Mouse (Mus musculus) kidney, adult 18-20 months (tissue): ENCODE data around the gene Clec2d.
"Not testable (repeated sequence)": the region's sequence is repeated elsewhere in the genome, so short reads cannot be mapped to it uniquely, and the experiment has no call there.

Experiments used
- DNase-seq: peaks from one replicate; pipeline ENCODE4 v3.0.0; 2021

Clec2d gene

DNA sequence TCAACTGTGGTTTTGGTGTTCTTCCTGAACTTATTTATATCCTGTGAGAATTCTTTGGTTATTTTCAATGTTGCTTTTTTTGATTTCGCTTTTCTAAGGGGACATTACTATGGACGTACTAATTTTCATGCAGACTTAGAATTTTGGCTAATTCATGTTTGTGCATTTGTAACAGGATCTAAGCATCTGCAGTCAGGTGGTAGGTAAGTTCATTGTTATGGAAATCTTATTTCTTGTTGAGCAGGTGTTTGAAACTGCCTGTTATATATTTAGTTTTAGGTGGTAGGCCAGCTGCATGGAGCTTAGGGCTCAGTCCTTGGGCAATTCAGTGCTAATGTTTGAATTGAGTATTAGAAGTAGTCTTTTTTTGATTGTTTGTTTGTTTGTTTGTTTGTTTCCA lies 13.0 kb downstream of the Clec2d start:
- DNase-seq, result no peak

DNA sequence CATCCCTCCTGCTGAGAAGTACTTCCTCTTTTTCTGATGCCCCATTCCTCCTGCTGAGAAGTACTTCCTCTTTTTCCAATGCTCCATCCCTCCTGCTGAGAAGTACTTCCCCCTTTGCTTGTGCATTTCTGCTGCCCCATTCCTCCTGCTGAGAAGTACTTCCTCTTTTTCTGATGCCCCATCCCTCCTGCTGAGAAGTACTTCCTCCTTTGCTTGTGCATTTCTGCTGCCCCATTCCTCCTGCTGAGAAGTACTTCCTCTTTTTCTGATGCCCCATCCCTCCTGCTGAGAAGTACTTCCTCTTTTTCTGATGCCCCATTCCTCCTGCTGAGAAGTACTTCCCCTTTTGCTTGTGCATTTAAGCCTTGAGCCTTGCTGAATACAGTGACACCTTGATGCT lies 19.7 kb downstream of the Clec2d start:
- not testable (repeated sequence) for DNase-seq

DNA sequence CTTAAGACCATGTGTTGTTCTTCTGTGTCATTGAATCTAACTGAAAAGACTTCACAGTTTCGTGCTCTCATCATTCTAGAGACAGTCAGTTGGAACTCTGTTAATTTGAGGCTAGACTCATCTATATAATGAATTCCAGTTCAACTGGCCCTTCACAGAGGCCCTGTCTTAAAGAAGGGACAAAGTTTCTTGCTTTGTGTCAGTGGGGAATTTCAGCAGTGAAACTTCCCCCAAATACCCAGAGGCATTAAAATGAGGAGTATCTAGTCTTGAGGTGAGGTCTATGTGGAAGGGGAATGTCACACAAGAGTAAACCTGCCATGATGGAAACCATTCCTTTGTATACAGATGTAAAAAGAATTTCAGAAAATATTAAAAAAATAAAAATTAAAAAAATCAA lies 21.9 kb downstream of the Clec2d start:
- DNase-seq, result no peak

DNA sequence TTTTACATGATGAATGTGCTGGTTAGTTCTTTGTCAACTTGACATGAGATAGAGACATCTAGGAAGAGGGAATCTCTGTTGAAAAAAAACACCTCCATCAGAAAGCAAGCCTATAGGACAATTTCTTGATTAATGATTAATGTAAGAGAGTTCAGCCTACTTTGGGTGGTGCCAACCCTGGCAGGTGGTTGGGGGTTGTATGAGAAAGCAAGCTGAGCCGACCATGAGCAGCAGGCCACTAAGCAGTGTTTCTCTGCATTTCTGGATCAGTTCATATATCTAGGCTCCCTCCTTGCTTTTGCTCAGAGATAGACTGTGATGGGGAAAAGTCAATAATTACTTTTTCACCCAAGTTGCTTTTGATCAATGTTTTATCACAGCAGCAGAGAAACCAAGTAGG lies 23.9 kb downstream of the Clec2d start:
- DNase-seq, result no peak

DNA sequence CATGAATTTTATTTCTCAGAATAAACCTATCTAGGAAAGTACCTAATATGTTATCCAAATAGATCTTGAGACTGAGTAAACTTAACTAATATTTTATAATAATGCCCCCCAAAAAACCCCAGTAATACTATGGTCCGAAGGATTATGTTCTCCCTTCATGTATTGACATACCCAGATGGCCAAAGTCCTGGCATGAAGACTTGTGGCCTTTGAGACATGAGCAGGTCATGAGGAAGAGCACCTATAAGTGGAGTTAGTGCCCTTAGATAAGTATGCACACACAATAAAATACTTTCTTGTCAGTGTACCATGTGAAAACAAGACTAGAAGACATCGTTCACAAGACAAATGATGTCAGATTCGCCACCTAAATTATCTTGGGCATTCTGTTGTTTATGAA lies 24.4 kb downstream of the Clec2d start:
- no peak for DNase-seq

DNA sequence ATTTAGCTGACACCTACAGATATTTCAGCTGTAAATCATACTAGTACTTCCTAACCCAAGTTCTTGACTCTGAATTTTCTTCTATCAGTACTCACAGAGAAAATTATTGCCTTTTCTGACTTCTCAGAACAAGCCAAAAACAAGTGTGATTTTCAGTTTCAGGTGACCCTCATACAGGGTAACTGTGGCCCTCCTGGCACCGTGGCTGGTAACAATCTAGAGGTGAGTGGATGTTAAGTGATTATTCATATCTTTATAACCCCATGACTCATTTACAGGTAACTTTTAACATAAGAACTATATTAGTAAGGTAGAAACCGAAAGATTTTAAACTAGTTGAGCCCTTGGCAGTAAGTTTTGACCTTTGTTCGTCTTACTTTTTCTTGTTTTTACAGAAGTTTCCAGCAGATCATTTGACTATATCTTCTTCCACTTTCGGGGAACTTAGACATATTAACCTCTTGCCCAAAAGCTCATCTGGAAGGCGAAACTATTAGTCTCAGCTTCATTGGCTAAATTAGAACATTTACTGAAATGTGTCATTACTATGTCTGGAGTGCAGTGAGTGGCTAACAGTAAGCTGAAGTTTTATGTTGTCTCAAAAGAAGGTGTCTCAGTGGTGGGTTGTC lies 28.6 kb downstream of the Clec2d start:
- DNase-seq, result no peak

DNA sequence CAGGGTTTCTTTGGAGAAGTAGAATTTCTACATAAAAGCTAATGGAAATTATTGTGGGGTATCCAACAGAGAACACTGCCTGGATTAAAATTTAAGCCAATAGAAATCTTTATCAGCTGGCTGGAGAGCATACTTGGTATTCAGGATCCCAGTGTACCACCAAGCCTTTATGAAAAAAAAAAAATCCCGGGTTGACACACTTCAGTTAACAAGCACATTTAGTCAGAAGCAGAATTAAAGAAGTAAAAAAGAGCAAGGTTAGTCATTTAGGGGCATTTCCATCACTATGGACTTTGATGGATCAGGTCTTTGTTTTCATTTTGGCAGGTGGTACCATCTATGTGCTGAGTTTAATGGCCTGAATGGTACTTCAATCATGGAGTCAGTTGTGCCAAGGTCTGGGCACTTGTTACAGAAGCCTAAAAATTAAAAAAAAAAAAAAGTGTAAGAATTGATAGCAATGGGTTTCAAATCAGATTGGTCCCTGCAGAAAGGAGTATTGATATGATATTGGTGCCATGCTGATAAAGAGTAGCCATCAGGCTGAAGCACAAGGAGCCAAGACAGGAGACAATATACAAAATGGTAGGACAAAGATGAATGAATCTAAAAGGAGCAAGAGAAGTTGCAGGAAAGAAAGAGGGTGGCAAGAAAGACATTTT lies 29.5 kb downstream of the Clec2d start:
- DNase-seq, result no peak

DNA sequence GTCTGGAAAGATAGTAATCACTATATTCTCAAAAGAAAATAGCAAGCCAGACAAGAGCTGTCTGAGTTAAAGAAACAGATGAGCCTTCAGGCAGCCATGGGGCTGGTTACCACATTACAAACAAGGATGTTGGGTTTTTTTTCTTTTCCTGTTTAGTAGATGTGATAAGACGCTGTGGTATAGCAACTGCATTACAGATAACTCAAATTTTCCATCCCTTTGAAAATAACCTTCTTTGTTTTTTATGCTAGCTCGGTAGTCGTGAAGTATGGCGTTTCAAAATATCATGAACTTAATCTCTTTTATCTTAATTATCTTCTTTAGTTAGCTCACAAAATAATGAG lies 30.0 kb downstream of the Clec2d start:
- DNase-seq, result no peak

DNA sequence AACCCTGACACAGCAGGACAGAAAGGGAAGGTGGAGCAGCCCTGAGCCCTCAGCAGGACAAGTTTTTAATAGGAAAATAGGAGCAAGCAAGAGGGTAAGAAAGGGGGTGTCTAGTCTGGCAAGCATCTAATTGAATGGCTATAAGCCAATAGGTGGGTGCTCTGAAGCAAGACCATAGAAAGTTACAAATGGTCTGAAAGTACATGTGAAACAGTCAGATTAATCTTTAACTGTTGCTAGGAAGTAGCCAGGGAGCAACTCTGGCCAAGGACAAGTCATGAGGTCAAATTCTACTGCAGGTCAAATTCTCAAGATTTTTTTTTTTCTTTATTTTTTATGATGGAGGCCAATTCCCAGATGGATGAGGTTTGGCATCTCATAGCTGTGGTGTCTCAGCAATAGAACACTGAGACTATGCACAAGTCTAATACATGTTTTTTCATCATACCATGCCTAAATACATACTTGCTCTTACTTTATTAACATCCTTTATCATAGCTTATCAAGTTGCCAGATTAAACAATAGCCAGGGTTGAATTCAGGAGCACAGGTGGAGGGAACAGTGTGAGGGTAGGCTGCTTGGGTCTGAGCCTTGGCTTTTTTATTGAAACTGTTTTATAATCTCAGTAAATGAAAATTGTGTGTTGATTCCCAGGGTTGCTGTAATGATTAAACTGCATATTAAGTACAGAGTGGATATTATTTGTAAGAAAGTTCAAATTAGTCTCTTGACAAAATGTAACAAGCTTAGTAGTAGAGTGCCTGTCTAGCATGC lies 32.2 kb downstream of the Clec2d start:
- DNase-seq, result peak; percentile 68

DNA sequence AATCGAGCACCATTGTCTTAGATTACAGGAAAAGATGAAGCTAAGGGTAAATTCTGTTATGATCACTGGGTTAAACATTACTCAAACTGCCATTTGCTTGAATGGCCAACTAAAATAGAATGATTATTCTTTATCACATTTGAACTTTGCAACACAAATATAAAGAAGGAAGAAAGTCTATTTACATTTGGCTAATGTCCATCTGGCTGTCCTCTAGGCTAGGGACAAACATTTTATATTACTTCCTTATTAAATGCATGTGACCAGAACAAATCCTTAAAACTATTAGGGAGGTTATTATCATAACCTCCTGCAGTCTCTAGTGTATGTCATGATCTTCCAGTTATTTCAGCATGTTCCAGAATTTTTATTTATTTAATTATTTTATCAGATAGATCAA lies 33.1 kb downstream of the Clec2d start:
- DNase-seq, result no peak

DNA sequence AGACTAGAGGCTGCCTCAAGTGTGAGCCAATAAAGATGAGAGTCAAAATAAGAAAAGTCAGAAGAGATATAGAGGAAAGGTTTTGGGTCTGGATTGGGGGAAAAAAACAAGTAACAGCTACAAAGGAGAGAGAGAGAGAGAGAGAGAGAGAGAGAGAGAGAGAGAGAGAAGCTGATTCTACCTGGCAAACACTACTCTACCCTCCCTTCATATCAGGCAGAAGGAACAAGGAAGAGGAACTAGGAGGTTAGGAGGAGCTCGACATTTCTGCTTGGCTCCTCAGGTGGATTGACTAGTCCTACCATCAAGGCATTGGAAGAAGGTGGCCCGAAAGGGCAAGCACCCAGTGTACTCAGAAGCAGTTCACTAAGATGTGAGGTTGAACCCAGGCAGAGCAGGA lies 33.8 kb downstream of the Clec2d start:
- no peak for DNase-seq

DNA sequence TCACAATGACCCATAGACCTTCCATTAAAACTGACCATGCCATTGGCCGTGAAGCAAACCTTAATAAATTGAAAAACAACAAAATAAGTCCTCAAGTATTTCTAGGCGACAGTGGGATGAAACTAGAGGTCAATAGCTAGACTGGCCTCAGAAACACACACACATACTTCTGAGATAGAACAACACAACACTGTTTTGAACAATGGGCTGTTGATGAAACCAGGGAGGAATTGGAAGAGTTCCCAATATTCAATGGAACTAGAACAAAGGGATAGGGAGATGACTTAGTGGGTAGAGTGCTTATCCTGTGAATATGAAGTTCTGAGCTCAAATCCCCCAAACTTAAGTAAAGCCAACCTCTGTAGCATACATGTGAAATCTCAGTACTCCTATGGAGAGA lies 34.6 kb downstream of the Clec2d start:
- DNase-seq, result no peak

DNA sequence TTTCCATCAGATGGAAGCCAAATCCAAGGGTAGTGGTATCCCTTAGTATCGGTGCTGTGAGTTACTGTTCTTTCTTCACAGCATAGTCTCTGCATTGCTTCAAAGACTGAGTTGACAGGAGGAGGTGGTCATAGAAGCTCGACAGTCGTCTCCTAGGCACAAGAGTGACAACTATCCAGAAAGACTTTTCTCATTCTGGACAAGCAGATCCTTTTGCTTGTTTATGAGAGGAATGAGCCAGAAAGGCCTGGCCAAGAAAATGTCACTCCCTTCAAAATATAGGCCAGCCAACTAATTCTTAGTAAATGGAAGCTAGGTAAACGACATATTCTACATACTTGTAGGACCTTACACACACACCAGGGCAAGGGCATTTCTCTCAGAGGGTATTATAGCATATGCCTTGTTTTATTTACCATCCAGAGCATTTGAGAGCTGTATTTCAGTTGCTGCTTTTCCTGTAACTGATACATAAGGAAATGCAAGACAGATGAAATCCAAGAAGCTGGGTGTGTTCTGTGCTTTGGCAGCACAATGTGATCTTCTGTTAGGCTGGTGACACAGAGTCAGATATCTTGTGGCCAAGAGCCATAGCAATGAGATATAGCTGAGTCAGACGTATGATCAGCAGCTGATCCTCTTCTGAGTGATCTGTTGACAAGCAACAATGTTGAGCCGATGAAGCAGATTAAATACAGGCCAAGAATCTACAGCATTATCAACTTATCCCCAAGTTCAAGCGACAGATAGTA lies 35.6 kb downstream of the Clec2d start:
- no peak for DNase-seq

DNA sequence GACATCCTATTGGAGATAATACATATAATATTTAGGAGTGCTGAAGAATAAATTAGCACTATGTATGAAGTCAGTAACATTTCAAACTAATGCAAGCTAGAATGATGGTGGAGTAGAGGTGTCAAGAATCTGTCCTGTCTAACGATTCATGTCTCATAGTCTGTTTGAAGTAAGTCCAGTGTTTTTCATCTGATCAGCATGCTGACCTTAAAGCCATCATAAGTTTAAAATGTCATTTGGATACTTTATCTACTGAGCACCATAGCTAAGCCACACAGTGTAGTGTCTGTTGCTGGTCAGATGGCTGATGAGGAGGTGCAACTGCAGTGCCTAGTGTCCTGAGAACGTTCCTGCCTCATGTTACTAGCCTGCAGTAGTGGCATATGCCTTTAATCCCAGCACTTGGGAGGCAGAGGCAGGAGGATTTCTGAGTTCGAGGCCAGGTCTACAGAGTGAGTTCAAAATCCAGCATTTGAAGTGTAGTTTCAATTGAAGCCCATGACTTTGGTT lies 36.4 kb downstream of the Clec2d start:
- no peak for DNase-seq

DNA sequence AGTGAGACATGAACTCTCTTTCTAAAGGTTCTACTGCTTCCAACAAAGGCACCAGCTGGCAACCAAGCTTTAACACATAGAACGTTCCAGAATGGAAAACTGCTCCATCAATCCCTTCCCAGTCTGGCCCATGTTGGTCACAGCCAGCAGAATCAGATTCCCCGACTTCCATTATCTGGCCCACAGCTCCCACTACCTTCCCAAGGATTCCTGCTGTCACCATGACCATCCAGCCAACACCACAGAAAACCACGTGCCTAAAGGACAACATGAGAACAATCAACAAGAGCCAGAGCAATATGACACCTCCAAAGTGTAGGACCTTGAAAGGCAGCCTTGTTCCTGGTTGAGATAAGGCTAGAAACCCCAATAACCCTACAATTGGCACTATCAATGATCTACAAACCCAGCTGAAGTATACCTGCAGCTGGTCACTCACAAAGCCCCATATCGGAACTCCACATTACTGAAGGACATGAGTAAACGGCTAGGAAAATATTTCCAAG lies 37.8 kb downstream of the Clec2d start:
- no peak for DNase-seq

DNA sequence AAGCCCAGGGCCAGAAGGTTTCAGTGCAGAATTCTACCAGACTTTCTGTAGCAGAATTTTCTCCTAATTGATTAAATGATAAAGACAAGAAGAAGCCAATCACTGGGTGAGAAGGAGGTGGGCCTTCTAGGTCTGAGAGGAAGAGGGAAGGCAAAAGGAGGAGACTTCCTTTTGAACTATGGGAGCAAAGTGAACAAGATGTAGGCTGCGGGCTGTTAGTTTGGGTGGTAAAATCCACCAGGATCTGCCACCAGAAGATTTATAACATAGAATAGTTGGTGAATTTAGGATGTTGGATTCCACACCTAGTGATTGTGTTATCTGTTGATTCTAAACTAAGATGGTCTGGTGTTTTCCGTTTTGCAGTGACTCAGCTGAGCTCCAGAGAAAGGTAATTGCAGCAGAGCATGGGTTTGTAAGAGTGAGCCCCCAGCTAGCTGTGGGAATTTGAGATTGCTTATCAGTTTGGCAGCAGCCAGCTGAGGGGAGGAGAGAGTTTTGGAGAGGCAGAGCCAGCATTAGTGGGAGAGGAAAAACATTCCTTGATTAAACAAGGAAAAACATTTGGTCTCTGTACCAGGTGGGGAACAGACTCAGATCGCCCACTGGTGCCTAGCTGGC lies 39.6 kb downstream of the Clec2d start:
- no peak for DNase-seq

DNA sequence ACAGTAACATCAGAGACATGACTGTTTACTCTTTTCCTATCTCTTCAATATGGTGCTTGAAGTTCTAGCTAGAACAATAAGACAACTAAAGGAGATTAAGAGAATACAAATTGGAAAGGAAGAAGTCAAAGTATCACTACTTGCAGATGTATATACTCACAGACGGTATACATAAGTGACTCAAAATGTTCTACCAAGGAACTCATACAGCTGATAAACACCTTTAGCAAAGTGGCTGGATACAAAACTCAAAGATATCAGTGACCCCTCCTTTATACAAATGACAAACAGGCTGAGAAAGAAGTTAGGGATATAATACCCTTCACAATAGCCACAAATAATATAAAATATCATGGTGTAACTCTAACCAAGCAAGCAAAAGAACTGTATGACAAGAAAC lies 40.6 kb downstream of the Clec2d start:
- DNase-seq, result no peak

DNA sequence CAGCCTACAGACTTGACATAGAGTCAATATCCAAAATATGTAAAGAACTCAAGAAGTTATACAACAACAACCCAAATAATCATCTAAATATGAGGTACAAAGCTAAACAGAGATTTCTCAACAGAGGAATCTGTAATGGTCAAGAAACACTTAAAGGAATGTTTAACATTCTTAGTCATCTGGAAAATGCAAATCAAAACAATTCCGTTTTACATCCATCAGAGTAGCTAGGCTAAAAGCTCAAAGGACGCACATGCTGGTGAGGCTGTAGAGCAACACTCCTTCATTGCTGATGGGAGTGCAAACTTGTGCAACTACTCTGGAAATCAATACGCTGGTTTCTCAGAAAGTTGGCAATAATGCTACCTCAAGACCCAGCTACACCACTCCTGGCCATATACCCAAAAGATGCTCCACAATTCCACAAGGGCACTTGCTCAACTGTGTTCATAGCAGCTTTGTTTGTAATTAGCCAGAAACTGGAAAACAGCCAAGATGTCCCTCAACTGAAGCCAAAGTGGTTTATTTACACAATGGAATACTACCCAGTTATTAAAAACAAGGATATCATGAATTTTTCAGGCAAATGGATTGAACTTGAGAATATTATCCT lies 41.9 kb downstream of the Clec2d start:
- no peak for DNase-seq

DNA sequence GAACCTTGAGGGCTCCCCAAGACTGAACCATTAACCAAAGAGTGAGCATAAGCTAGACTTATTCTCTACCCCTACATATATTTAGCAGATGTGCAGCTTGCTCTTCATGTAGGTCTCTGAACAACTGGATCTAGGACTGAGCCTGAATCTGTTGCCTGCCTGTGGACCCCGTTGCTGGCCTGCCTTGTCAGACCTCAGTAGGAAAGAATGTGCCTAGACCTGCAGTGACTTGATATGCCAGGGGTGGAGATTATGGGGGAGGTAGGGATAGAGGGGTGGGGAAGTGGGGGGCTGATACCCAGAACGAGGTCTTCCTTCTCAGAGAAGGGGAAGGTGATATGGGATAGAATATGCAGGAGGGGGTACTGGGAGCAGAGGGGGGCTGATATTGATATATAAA lies 43.2 kb downstream of the Clec2d start:
- DNase-seq, result no peak

DNA sequence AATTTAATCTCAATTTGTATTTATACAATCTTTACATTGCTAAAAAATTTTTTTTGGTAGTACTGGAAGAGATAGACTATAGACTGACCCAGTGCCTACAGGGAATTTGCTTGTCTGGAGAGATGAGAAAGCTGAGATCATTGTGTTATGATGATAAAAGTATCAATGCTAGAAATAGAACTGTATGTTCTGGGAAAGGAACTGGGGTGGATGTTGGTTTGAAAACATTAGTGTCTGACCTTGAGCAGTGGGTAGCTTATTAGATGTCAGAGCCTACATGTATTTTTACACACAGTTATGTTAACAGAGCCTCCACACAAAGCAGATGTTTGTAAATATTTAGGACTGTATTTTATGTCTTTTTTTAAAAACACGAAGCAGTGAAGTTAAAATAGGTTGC lies 43.7 kb downstream of the Clec2d start:
- no peak for DNase-seq

DNA sequence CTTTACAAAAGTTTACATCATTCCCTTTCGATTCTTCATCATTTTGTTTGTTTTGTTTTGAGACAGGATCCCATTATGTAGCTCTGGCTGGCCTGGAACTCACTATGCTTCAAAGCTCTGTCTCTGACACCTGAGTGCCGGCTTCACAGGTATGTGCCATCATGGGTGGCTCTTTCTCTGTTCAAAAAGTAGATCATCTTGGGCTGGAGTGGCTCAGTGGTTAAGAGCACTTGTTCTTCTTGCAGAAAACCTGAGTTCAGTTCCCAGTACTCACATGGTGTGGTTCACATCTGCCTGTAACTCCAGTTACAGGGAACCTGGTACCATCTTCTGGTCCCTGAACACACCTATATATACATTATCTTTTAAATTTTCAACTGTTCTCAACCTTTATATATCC lies 44.7 kb downstream of the Clec2d start:
- no peak for DNase-seq
